Mouse (Mus musculus) MEL (cell line): ENCODE measurements around the gene Eef2kmt. TPM values are rescaled to one million over a fixed set of nuclear protein-coding genes. Genes with fewer than 3 reads are reported as not detected.

Experiments
- DNase-seq: peaks from one replicate; pipeline ENCODE4 v3.0.0; 2011; ENCODE audit warnings: low read depth, low spot score
- H3K27ac ChIP-seq: 2 replicates; pipeline ENCODE4 v1.5.1; 2012; ENCODE audit warnings: low read depth, mild to moderate bottlenecking, control low read depth, low read length, moderate library complexity; ENCODE audit not compliant: control insufficient read depth
- H3K27me3 ChIP-seq, 2 experiments: fragments of 150-350 bp in 1 of 2; sonication (generic) in 1 of 2; 2 replicates each; pipeline ENCODE4 v1.6.1; 2012; ENCODE audit warnings: low read length in 2 of 2, mild to moderate bottlenecking in 2 of 2, improper control_type of control experiment in 1 of 2, moderate library complexity in 1 of 2; ENCODE audit not compliant: insufficient read depth in 2 of 2, control insufficient read depth in 1 of 2
- H3K36me3 ChIP-seq, 2 experiments: 2 replicates each; pipeline ENCODE4 v1.6.1; 2012 to 2014; ENCODE audit warnings: low read length in 2 of 2, improper control_type of control experiment in 1 of 2, inconsistent platforms in 1 of 2, mild to moderate bottlenecking in 1 of 2; ENCODE audit not compliant: insufficient read depth in 2 of 2, control insufficient read depth in 1 of 2
- H3K4me1 ChIP-seq, 2 experiments: fragments of 150-350 bp in 1 of 2; sonication (generic) in 1 of 2; 2 replicates each; pipeline ENCODE4 v1.6.1; 2012; ENCODE audit warnings: low read length in 2 of 2, improper control_type of control experiment in 1 of 2, mild to moderate bottlenecking in 1 of 2; ENCODE audit not compliant: insufficient read depth in 2 of 2, control insufficient read depth in 1 of 2
- H3K4me3 ChIP-seq, 2 experiments: fragments of 150-350 bp in 1 of 2; sonication (generic) in 1 of 2; 2 replicates each; pipeline ENCODE4 v1.5.1; 2012; ENCODE audit warnings: low read depth in 2 of 2, low read length in 2 of 2, mild to moderate bottlenecking in 2 of 2, moderate library complexity in 2 of 2, control low read depth in 1 of 2, improper control_type of control experiment in 1 of 2; ENCODE audit not compliant: control insufficient read depth in 1 of 2, insufficient read depth in 1 of 2
- H3K79me2 ChIP-seq: 2 replicates; pipeline ENCODE4 v1.6.1; 2012; ENCODE audit warnings: mild to moderate bottlenecking, low read length, moderate library complexity; ENCODE audit not compliant: control insufficient read depth, poor library complexity, insufficient read depth
- H3K9ac ChIP-seq: 2 replicates; pipeline ENCODE4 v1.6.1; 2012; ENCODE audit warnings: low read depth, mild to moderate bottlenecking, control low read depth, low read length, moderate library complexity; ENCODE audit not compliant: control insufficient read depth, poor library complexity, severe bottlenecking
- H3K9me3 ChIP-seq: fragments of 150-350 bp; sonication (generic); replicated peaks from 2 replicates; pipeline ENCODE4 v1.6.1; 2012; ENCODE audit warnings: mild to moderate bottlenecking, low read length, improper control_type of control experiment, moderate library complexity; ENCODE audit not compliant: insufficient read depth
- CHD1 ChIP-seq: IDR thresholded peaks from 2 replicates; pipeline ENCODE4 v1.6.1; 2012; ENCODE audit warnings: low read depth, mild to moderate bottlenecking, inconsistent platforms, low read length, improper control_type of control experiment
- CHD2 ChIP-seq: IDR thresholded peaks from 2 replicates; pipeline ENCODE4 v1.6.1; 2011; ENCODE audit warnings: low read length, improper control_type of control experiment
- E2F4 ChIP-seq: IDR thresholded peaks from 2 replicates; pipeline ENCODE4 v1.6.1; 2011; ENCODE audit warnings: low read depth, low read length, improper control_type of control experiment, borderline replicate concordance
- ELF1 ChIP-seq: IDR thresholded peaks from 2 replicates; pipeline ENCODE4 v1.6.1; 2014; ENCODE audit warnings: low read depth, mild to moderate bottlenecking, inconsistent platforms, low read length, improper control_type of control experiment, moderate library complexity
- ETS1 ChIP-seq: IDR thresholded peaks from 2 replicates; pipeline ENCODE4 v1.6.1; 2012; ENCODE audit warnings: low read depth, mild to moderate bottlenecking, inconsistent platforms, low read length, improper control_type of control experiment, moderate library complexity
- GABPA ChIP-seq: IDR thresholded peaks from 2 replicates; pipeline ENCODE4 v1.6.1; 2012; ENCODE audit warnings: low read depth, mild to moderate bottlenecking, inconsistent platforms, low read length, improper control_type of control experiment, moderate library complexity
- JUND ChIP-seq: IDR thresholded peaks from 2 replicates; pipeline ENCODE4 v1.6.1; 2011; ENCODE audit warnings: low read depth, mild to moderate bottlenecking, improper control_type of control experiment, low read length
- KAT2A ChIP-seq: conservative IDR thresholded peaks from 2 replicates; pipeline ENCODE4 v1.6.1; 2012; ENCODE audit warnings: low read depth, low read length, improper control_type of control experiment, inconsistent platforms
- MAFK ChIP-seq: IDR thresholded peaks from 2 replicates; pipeline ENCODE4 v1.6.1; 2011; ENCODE audit warnings: low read depth, mild to moderate bottlenecking, low read length, improper control_type of control experiment, borderline replicate concordance
- MAX ChIP-seq: IDR thresholded peaks from 2 replicates; pipeline ENCODE4 v1.6.1; 2011; ENCODE audit warnings: low read length, improper control_type of control experiment
- MAZ ChIP-seq: IDR thresholded peaks from 2 replicates; pipeline ENCODE4 v1.6.1; 2012; ENCODE audit warnings: low read depth, mild to moderate bottlenecking, inconsistent platforms, low read length, improper control_type of control experiment
- MEF2A ChIP-seq: IDR thresholded peaks from 2 replicates; pipeline ENCODE4 v1.6.1; 2014; ENCODE audit warnings: low read depth, mild to moderate bottlenecking, inconsistent platforms, low read length, improper control_type of control experiment; ENCODE audit not compliant: poor library complexity, insufficient replicate concordance, severe bottlenecking; ENCODE audit errors: extremely low read depth
- MXI1 ChIP-seq: IDR thresholded peaks from 2 replicates; pipeline ENCODE4 v1.6.1; 2011; ENCODE audit warnings: mild to moderate bottlenecking, low read depth, low read length, improper control_type of control experiment
- MYB ChIP-seq: IDR thresholded peaks from 2 replicates; pipeline ENCODE4 v1.6.1; 2011; ENCODE audit warnings: mild to moderate bottlenecking, low read depth, low read length, improper control_type of control experiment
- MYC ChIP-seq: IDR thresholded peaks from 2 replicates; pipeline ENCODE4 v1.6.1; 2011; ENCODE audit warnings: low read depth, mild to moderate bottlenecking, low read length, improper control_type of control experiment, moderate library complexity
- NRF1 ChIP-seq: IDR thresholded peaks from 2 replicates; pipeline ENCODE4 v1.6.1; 2014; ENCODE audit warnings: low read depth, mild to moderate bottlenecking, inconsistent platforms, low read length, improper control_type of control experiment, moderate library complexity; ENCODE audit not compliant: poor library complexity, insufficient read depth, severe bottlenecking
- POLR2AphosphoS2 ChIP-seq: IDR thresholded peaks from 2 replicates; pipeline ENCODE4 v1.6.1; 2011; ENCODE audit warnings: low read length, improper control_type of control experiment
- RCOR1 ChIP-seq: IDR thresholded peaks from 2 replicates; pipeline ENCODE4 v1.6.1; 2012; ENCODE audit warnings: low read depth, mild to moderate bottlenecking, inconsistent platforms, low read length, improper control_type of control experiment
- SIN3A ChIP-seq: IDR thresholded peaks from 2 replicates; pipeline ENCODE4 v1.6.1; 2012; ENCODE audit warnings: low read length, improper control_type of control experiment, inconsistent platforms
- TAL1 ChIP-seq: IDR thresholded peaks from 2 replicates; pipeline ENCODE4 v1.6.1; 2012; ENCODE audit warnings: mild to moderate bottlenecking, inconsistent platforms, low read length, moderate library complexity, mixed read lengths
- TCF12 ChIP-seq: IDR thresholded peaks from 2 replicates; pipeline ENCODE4 v1.6.1; 2014; ENCODE audit warnings: low read depth, mild to moderate bottlenecking, inconsistent platforms, low read length, improper control_type of control experiment, moderate library complexity
- UBTF ChIP-seq: IDR thresholded peaks from 2 replicates; pipeline ENCODE4 v1.6.1; 2012; ENCODE audit warnings: low read depth, mild to moderate bottlenecking, inconsistent platforms, low read length, improper control_type of control experiment, moderate library complexity, borderline replicate concordance; ENCODE audit not compliant: insufficient read depth
- USF1 ChIP-seq: IDR thresholded peaks from 2 replicates; pipeline ENCODE4 v1.6.1; 2014; ENCODE audit warnings: low read depth, mild to moderate bottlenecking, inconsistent platforms, low read length, improper control_type of control experiment, moderate library complexity
- USF2 ChIP-seq, 2 experiments: IDR thresholded peaks; 2 replicates each; pipeline ENCODE4 v1.6.1; 2011 to 2012; ENCODE audit warnings: improper control_type of control experiment in 2 of 2, low read length in 2 of 2, borderline replicate concordance in 1 of 2, inconsistent platforms in 1 of 2, low read depth in 1 of 2, mild to moderate bottlenecking in 1 of 2; ENCODE audit not compliant: insufficient read depth in 1 of 2
- ZC3H11A ChIP-seq: IDR thresholded peaks from 2 replicates; pipeline ENCODE4 v1.6.1; 2012; ENCODE audit warnings: low read depth, mild to moderate bottlenecking, inconsistent platforms, low read length, improper control_type of control experiment
- ZKSCAN1 ChIP-seq: IDR thresholded peaks from 2 replicates; pipeline ENCODE4 v1.6.1; 2012; ENCODE audit warnings: low read depth, mild to moderate bottlenecking, inconsistent platforms, low read length, improper control_type of control experiment, moderate library complexity
- ZMIZ1 ChIP-seq: IDR thresholded peaks from 2 replicates; pipeline ENCODE4 v1.6.1; 2012; ENCODE audit warnings: low read depth, mild to moderate bottlenecking, inconsistent platforms, low read length, improper control_type of control experiment, moderate library complexity
- polyA plus RNA-seq, 2 experiments: library from polyadenylated mRNA; stranded (reverse) in 1 of 2; unstranded in 1 of 2; fragments of >175 nt in 1 of 2; fragments of >200 nt in 1 of 2; gene quantifications; 2 replicates each; pipeline versions ENCODE4 v1.2.1 to v1.2.4; 2012; ENCODE audit warnings: low replicate concordance in 2 of 2, low read depth in 1 of 2; ENCODE audit not compliant: insufficient read length in 2 of 2, insufficient read depth in 1 of 2, missing spikeins in 1 of 2
- total RNA-seq: library from RNA; depleted of rRNA; stranded (reverse); fragments of 300-350 nt; gene quantifications from 2 replicates; pipeline ENCODE4 v1.2.3, GENCODE M21; 2012

The Eef2kmt gene
- total and polyA plus RNA-seq, 3 experiments: 21.4 to 48.6 TPM; not detected in 1

DNA sequence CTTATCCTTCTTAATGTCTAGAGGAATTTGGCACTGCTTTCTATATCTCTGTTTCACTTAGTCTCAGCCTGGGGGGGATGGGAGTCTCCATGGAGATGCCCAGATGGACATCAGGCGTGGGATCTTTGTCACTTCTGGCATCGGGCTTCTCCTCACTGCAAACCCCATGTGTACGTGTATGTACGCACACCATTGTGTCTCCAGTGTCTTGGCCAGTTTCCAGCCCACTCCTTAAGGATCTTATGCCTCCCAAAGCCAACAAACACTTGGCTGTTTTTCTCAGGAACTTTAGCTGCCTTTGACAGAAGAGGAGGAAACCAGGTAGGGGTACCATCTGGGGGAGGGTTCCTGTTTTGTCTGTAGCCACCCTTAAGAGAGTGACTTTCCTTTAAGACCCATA, 34.4 kb downstream of the Eef2kmt start:
- H3K4me1 ChIP-seq: no peaks in the 10 kb centered on the region
- TF ChIP-seq USF1: no peak
- TF ChIP-seq CHD1: no peak
- TF ChIP-seq POLR2AphosphoS2: no peak
- no peak for TF ChIP-seq MYB
- no peak for TF ChIP-seq ELF1
- TF ChIP-seq SIN3A: no peak
- TF ChIP-seq MEF2A: no peak
- no peak for TF ChIP-seq E2F4
- TF ChIP-seq MYC: no peak
- TF ChIP-seq JUND: no peak
- TF ChIP-seq ZKSCAN1: no peak
- no peak for TF ChIP-seq GABPA
- no peak for TF ChIP-seq TCF12
- no peak for TF ChIP-seq RCOR1
- no peak for TF ChIP-seq MAX
- no peak for TF ChIP-seq MXI1
- TF ChIP-seq NRF1: no peak
- no peak for TF ChIP-seq ETS1

DNA sequence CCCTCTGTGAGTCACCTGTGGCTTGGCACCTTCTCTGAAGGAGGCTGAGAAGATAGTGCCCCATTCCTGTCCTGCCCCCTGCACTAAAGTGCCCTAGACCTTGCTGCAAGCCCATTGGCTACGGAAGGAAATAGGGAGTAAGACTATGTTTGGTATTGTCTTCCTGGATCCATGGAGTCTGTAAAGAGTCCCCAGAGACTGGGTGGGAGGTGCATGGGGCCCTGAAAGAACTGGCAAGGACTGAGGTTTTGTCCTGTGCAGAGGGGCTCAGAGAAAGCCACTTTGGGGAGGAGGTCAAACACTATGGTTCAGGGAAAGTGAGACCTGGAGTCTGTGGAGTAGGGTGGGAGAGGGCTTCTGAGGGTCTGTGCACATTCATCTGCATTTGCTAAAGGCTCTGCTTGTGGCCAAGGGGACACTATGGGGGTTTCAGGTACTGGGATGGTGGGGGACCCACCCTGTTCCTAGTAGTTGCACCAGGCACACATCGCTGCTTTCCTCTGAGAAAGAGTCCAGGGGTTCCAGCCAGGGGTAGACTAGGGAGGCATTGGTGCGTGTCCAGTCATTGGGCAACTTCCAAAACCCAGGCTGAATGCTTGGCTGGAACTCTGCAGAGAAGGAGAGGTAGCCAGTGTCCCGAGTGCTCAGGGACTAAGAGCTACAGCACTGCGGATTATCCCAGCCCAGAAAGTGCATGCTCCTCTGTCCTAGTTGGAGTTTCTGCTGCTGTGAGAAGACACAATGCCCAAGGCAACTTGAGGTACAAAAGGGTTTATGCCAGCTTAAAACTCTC, 38.2 kb downstream of the Eef2kmt start:
- DNase-seq: no peak
- Histone ChIP-seq H3K27me3 (peaks cover 4% of the 10 kb centered on the region in 2 experiments; a peak in 2 of 4 replicates), H3K4me1 (no peaks in the 10 kb centered on the region), H3K4me3 (no peak overlapping the region), H3K9ac (no peak overlapping the region), H3K27ac (no peak overlapping the region), H3K79me2 (no peaks in the 10 kb centered on the region), H3K36me3 (no peaks in the 10 kb centered on the region), H3K9me3 (no peaks in the 10 kb centered on the region)
- no peak for TF ChIP-seq MXI1
- TF ChIP-seq ELF1: no peak
- TF ChIP-seq NRF1: no peak
- TF ChIP-seq E2F4: no peak
- TF ChIP-seq TAL1: no peak
- TF ChIP-seq ZMIZ1: no peak
- no peak for TF ChIP-seq MAZ
- TF ChIP-seq MAX: no peak
- no peak for TF ChIP-seq ZC3H11A
- no peak for TF ChIP-seq SIN3A
- TF ChIP-seq JUND: no peak
- TF ChIP-seq ETS1: no peak
- no peak for TF ChIP-seq KAT2A
- TF ChIP-seq MEF2A: no peak
- no peak for TF ChIP-seq UBTF
- TF ChIP-seq CHD2: no peak
- TF ChIP-seq MAFK: no peak
- TF ChIP-seq USF2 (IDR thresholded peaks at IDR 0.05; ENCODE audit: borderline replicate concordance in 1 of 2, insufficient read depth in 1 of 2, low read depth in 1 of 2, low read length in 2 of 2): no peak
- TF ChIP-seq MYC: no peak

More for the DNA sequence above, 34.4 kb downstream of the Eef2kmt start:
- DNase-seq: no peak
- H3K9ac ChIP-seq: no peak overlapping the region
- peaks cover 4% of the 10 kb centered on the region in 2 experiments; a peak in 2 of 4 replicates for H3K27me3 ChIP-seq
- H3K36me3 ChIP-seq: no peaks in the 10 kb centered on the region
- H3K79me2 ChIP-seq: no peaks in the 10 kb centered on the region
- H3K4me3 ChIP-seq: no peak overlapping the region
- no peak overlapping the region for H3K27ac ChIP-seq
- no peaks in the 10 kb centered on the region for H3K9me3 ChIP-seq
